Mouse (Mus musculus): Measurements from ENCODE around the gene Faf1. TPM values are rescaled to one million over a fixed set of nuclear protein-coding genes. Genes with fewer than 3 reads are reported as not detected.
A peak's percentile ranks its signal among the peaks of the same experiment; 100 is the strongest.

Faf1 gene
- polyA plus RNA-seq, 2 experiments from 2014 or later = 3.2 to 7.3 TPM

DNA sequence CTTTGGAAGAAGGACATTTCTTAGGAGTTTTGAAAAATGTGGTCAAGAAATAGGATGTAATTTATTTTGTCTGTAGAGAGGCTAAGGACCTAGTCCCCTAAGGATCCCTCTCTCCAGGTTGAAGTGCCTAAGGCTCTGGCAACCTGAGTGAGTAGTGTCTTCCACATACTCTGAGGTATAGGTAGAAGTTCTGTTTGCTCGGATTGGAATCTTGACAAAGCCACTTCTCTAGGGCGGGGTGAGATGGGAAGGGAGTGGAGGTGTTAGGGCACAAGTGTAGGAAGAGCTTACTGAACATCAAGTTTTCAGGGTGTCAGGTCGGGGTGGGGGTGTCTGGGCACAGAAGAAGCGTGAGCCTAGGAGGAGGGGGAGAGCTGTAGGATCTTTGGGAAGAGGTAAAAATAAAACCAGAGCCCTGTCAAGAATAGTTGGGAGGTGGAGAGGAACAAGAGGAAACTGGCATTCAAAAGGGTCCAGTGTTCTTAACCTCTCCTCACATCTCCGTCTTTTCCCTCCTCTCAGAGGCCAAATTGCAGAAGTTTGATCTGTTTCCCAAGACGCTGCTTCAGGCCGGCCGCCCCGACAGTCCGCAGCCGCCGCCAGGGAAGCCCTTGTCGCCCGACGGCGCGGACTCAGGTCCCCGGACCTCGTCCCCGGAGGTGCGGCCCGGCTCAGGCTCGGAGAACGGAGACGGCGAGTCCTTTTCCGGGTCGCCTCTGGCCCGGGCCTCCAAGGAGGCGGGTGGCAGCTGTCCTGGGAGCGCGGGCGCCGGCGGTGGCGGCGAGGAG, 304.9 kb downstream of the Faf1 start:
- ATAC-seq = no peak

DNA sequence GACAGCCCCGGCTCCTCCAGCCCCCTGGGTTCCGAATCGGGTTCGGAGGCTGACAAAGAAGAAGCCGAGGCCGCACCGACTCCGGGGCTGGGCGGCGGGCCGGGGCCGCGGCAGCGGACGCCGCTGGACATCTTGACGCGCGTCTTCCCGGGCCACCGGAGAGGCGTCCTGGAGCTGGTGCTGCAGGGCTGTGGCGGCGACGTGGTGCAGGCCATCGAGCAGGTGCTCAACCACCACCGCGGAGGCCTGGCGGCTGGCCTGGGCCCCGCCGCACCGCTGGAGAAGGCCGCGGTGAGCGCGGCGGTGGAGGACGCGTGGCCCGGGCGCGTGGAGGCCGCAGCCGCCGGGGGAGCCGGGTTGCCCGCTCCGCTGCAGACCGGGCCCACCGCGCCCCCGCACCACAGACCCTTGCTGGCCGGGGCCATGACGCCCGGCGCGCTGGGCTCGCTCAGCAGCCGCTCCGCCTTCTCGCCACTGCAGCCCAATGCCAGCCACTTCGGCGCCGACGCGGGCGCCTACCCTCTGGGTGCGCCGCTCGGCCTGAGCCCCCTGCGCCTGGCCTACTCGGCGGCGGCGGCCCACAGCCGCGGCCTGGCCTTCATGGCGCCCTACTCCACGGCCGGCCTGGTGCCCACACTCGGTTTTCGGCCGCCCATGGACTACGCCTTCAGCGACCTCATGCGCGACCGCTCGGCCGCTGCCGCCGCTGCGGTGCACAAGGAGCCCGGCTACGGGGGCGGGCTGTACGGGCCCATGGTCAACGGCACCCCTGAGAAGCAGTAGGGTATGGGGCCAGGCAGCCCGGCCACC, 305.7 kb downstream of the Faf1 start:
- ATAC-seq = no peak

DNA sequence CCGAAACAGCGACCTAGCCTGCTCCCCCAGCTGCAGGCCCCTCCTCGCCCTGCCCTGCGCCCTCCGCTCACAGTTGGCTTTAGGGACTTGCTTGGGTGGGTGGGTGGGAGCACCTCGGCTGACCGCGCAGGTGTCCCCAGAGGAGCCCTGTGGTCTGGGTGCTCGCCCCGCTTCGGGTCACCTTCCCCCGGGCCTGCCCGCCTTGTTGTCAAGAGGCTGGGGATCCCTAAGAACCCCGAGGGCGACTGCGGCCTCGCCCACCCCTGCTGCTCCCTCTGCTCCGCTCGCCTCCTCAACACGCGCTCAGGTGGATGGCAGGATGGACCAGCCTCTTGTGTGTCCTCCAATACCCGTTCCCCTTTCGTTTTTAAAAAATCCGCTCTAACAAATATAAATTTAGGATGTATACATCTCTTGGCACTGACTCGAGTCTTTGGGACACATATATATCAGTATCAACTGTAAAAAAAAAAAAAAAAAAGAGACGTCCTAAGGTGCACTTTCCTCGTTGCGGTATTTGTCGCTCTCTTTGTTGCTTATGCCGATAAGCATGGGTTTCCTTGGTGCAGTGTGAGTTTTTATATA, 306.4 kb downstream of the Faf1 start:
- no peak for ATAC-seq

DNA sequence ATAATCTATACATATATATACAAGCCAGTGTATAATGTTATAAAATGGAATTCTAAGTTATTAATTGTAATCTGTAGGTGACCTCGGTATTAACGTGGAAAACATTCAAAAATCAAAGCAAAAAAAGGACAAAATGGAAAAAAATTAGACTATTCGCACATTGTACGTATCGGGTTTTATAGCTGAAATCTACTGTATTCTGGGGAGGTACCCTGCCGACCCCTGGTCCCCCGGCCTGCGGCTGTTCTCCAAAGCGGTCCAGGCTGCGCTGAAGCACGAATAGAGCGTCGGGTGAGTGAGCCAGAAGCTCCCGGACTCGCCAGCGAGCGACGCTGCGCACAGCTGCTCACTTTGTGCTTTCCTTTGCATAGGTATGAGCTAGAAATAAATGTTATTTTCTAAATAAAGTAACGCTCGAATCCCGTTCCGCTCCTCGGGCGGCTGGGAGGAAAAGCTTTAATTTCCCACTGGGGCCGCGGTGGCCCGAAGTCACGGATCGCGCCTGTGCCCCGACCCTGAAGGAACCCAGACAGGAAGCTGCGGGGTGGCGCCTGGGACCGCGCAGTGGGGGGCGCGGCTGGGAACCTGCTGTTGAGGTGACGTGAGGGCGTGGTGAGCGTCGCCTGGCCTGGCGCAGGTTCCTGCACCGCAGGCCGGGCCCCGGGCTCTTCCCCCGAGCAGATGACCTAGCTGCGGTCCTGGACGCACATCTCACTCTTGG, 307.1 kb downstream of the Faf1 start:
- ATAC-seq = peak; percentile 51

DNA sequence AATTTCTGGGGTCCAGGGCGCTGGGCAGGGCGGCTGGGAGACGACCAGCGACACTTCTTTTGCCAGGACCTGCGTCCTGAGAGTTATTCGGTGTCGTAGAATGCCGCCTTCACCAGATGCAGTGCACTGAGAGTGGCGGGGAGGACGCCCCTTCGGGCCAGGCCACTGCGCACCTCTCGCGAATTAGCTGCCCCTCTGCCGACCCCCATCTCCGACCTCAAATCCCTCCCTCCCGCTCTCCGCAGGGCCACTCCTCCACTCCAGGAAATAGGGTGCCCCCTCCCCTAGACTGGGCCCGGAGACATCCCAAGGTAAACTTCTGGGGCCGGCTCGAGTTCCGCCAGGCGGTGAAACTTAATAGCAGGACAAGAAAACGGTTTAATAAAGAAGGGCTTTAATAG, 307.6 kb downstream of the Faf1 start:
- no peak for ATAC-seq

DNA sequence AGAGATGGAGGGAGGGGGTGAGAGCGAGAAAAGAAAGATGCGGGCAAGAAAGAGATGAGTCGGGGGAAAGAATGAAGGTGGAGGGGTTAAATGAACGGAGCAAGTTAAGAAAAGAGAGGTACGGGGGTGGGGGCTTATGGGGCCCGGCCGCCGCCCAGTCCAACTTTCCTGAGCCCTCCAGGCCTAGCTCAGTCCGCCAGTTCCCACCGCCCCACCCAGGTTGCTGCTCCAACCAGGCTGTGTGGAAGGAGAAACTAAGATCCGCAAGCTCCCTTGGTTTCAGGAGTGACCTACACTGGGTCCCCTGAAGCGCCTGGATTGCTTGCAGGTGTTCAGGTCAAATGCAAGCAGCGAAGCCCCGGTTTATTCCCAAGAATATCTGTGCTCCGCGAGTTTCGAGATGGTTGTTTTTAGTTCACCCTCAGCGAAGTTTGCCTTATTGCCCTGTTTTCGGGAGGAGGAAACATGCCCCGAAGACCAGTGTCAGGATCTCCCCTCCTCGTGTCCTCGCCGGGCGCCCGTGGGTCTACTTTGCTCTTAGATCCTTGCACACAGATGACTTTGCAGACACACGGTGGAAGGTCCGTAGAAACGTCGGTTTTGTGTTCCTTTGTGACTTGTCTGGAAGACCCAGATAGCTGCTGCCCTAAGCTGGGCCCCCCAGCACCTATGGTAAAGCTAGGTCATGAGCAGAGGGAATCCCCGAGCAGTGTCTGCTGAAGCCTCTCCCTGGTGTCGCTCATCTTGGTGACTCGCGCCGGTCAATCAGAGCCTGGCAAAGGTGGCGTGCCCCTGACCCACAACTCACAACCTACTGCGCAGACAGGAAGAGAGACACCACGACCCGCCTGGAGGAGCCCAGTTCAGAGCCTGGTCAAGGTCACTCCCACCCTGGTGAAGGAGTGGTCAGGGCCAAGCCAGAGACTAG, 308.4 kb downstream of the Faf1 start:
- no peak for ATAC-seq

DNA sequence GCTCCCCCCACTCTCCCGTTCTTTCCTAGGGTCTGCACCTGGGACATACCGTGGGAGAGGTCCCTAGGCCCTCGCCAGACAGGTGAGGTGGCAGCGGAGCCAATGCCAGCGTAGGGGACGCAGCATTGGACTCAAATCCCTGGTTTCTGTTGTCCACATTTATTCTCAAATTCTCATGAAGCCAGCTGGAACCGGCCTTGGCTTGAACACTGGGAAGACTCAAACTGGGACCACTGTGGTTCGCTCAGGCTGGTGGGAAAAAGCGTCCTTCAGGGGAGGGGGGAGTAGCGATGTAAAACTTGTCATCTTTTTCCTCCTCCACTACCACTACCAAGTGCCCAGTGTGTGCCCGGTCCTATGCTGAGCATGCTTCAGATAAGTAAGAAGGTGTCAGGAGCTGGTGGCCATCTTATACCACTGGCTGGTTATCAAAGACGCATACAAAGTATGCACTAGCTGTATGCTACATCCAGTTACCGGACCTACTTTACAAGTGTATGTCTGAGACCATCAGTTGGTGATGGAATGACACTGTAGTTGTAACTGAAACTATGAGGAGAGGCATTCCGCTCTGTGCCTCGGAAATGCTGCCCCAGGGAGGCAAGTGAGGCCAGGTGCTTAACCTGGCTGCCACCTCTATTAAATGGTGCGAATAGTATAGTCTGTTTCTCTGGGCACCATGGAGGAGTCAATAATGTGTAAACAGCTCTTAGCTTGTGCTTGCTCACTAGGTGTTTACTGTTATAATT, 309.2 kb downstream of the Faf1 start:
- ATAC-seq = no peak

DNA sequence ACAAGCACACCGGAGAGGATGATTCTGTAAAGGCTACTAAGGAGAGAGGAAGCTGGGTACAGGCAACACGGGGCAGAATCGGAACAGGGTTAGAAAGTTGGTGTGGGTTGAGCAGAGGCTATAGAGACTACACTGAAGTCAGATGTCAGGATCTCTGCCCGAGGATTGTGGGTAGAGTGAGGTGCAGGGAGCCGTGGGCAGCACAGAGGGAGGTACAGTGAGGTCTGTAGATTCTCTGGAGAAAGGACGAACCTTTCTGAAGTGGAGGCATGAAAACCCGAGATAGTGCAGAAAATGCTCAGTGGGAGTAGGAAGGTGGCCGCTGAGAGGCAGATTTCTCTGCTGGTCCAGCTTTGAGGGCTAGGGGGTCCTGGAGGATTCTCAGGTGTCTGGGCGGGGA, 309.9 kb downstream of the Faf1 start:
- no peak for ATAC-seq

DNA sequence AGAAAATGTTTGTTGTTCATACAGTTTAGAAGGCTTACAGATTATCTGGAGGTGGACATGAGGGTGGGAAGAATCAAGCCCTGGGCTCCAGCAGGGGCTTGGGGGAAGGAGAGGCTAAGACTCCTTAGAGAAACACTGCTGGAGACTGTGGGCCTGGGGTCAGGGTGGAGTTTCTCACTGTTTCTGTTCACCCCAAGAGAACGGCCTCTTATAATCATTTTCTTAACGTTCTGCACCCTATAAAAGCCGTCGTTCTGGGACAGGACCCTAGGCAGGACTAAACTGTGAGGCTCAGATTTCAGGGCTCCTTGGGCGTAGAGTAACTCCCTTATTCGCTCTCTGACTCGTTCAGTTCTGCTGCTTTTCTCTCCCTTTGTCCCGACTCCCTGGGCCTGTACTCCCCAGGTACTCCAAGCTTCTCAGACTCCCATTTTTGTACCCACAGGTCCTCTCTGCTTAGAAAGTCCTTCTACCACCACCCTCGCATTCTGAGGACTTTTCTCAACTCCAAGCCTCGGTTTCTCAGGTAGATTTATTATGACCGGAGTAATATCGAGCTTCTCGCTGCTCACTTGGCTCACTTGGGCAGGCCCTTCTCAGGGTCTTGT, 310.5 kb downstream of the Faf1 start:
- no peak for ATAC-seq

DNA sequence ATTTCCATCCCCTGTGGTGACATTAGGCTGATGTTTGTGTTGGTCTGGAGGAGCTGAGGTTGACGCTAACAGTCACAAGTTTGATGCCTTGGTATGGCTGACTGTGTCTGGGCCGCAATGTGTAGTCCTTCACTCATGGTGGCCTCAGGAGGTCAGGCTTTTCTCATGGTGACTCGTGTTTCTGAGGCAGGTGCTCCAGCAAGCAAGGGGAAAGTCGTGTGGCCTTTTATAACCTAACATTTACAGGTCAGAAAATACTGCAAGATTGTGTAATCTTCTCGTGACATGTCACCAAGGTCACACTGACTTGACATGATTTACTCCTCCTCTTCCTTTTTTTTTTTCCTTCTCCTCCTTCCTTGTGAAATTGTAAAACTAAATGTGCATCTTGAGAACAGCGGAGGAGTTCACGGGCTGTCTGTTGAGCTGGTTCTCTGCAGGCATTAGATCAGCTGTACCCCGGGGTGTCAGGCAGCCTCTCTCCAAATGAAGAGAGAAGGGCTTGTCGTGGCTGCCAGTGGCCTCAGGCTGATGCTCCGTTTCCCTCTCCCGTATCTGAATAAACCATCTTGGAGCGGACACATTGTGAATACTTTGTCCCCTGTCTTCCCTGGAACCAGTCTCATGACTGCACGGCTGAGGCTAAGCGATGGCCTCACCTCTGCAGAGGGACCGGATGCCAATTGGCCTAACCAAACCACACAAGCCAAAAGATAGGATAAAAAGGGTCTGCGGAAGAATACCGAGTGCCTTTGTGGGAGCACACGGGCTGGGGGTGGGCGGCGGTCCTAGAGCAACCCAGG, 311.4 kb downstream of the Faf1 start:
- ATAC-seq = no peak

DNA sequence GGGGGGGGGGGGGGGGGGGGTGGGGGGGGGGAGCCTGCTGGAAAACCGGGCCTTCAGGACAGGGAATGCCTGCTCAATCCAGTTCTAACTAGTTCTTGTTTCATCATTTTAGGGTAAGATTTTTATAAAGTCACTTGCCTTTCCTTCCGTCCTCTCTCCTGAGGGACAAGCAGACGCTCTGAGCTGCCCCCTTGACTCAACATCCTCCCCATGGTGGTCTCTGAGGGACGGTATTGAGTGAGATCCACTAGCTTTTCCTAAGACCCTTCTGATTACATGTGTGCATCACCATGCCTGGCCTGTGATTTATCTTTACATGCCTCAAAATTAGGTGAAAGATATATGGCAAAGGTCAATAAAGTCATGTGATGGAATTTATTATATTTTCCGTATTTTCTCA, 312.0 kb downstream of the Faf1 start:
- no peak for ATAC-seq

DNA sequence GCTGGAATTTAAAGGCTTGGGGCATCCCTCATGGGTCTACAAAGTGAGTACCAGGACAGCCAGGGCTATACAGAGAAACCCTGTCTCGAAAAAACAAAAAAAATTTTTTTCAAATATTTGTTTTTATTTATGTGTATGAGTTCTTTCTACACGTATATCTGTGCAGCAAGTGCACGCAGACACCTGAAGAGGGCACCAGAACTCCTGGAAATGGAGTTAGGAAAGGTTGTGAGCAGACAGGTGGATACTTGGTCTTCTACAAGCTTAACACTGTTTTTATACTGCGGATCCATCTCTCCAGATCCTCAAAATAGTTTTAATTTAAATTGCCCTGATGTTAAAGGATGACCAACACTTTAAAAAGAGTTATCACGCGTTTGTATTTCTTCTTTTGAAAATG, 312.8 kb downstream of the Faf1 start:
- no peak for ATAC-seq

DNA sequence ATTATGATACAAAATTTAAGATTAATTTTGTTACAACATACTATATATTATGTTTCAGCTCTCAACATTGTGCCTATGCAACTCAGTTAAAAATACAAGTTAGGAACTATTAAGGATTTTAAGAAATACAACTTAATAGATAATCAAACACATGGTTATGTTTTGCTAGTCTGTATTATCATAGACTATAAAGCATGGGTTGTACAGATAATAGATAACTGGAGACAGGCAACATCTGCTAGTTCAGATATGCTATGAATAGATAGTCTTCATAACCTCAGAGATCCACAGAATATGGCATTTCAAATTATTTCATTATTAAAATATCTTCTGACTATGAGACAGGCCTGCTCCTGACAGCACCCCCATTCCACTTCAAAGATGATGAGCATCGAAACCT, 329.7 kb downstream of the Faf1 start:
- ATAC-seq = no peak

Other genes starting within 250 kb of the Faf1 start
- 1 to 10 TPM; 3.6 to 6.7 TPM for gene Rnf11, start 191.9 kb upstream of the Faf1 start, polyA plus RNA-seq (2017; shearing (Covaris generic))
- gene 4930522H14Rik, start 145.3 kb upstream of the Faf1 start, polyA plus RNA-seq (2017; shearing (Covaris generic)) = not detected
- gene Cdkn2c, start 9.4 kb upstream of the Faf1 start, polyA plus RNA-seq (2017; shearing (Covaris generic)) = 10 to 100 TPM; 13.2 to 17.1 TPM

Data from CD4-positive, CD25-positive, alpha-beta regulatory T cell, adult 4 months (primary cell).